Mouse (Mus musculus) heart, postnatal 0 days (tissue): ENCODE measurements around the gene Hormad2. TPM values are rescaled to one million over a fixed set of nuclear protein-coding genes. Genes with fewer than 3 reads are reported as not detected.

Experiments
- ATAC-seq: fragments of 200-750 bp; cut with Nextera tagmentation; 2 replicates; pipeline ENCODE4 v1.8.0; 2017; ENCODE audit warnings: low read depth, moderate number of reproducible peaks, moderate library complexity; ENCODE audit not compliant: insufficient read depth
- DNase-seq: peaks from one replicate; pipeline ENCODE4 v3.0.0-alpha.2; 2016; ENCODE audit warnings: low spot score
- H3K27ac ChIP-seq: fragments of 300-500 bp; sonication (generic); 2 replicates; pipeline ENCODE4 v1.5.1; 2014; ENCODE audit warnings: low read depth, mild to moderate bottlenecking
- H3K27me3 ChIP-seq: fragments of 300-500 bp; sonication (generic); 2 replicates; pipeline ENCODE4 v1.6.1; 2014; ENCODE audit warnings: low read length, mixed read lengths; ENCODE audit not compliant: control insufficient read depth, insufficient read depth
- H3K36me3 ChIP-seq: fragments of 300-500 bp; sonication (generic); replicated peaks from 2 replicates; pipeline ENCODE4 v1.6.1; 2014; ENCODE audit warnings: low read length, mixed read lengths; ENCODE audit not compliant: control insufficient read depth, insufficient read depth
- H3K4me1 ChIP-seq: fragments of 300-500 bp; sonication (generic); 2 replicates; pipeline ENCODE4 v1.6.1; 2014; ENCODE audit warnings: antibody characterized with exemption; ENCODE audit not compliant: control insufficient read depth, insufficient read depth
- H3K4me2 ChIP-seq: fragments of 300-500 bp; sonication (generic); 2 replicates; pipeline ENCODE4 v1.6.1; 2014; ENCODE audit warnings: low read depth, mild to moderate bottlenecking, low read length, moderate library complexity
- H3K4me3 ChIP-seq: fragments of 300-500 bp; sonication (generic); 2 replicates; pipeline ENCODE4 v1.5.1; 2014; ENCODE audit warnings: low read depth, low read length
- H3K9ac ChIP-seq: fragments of 300-500 bp; sonication (generic); replicated peaks from 2 replicates; pipeline ENCODE4 v1.6.1; 2014; ENCODE audit warnings: low read depth, low read length, mixed read lengths
- H3K9me3 ChIP-seq: fragments of 300-500 bp; sonication (generic); replicated peaks from 2 replicates; pipeline ENCODE4 v1.6.1; 2016; ENCODE audit warnings: low read length; ENCODE audit not compliant: control insufficient read depth
- CTCF ChIP-seq: IDR thresholded peaks from 2 replicates; pipeline ENCODE4 v1.5.1; 2016; ENCODE audit warnings: antibody characterized with exemption, control low read depth, low read depth
- EP300 ChIP-seq: IDR thresholded peaks from 2 replicates; pipeline ENCODE4 v1.6.1; 2016; ENCODE audit warnings: antibody characterized with exemption, low read depth
- WGBS: fragments of 180-500 bp; shearing (Covaris S2); extraction: QIAGEN DNeasy Blood & Tissue Kit; methylation state at CpG from one replicate; pipeline ENCODE4 v1.1.7; 2014; 5-methylcytosine and 5-hydroxymethylcytosine counted together
- polyA plus RNA-seq: library from polyadenylated mRNA; unstranded; fragments of >200 nt; fragmentation: Nextera tagmentation; extraction: Ambion mirVana; gene quantifications from 2 replicates; pipeline ENCODE4 v1.2.1, GENCODE M21; 2015
- total RNA-seq: library from RNA; depleted of rRNA; stranded (reverse); fragments of >200 nt; gene quantifications from 2 replicates; pipeline ENCODE4 v1.2.3, GENCODE M21; 2014; ENCODE audit warnings: low replicate concordance

Hormad2 gene
- total and polyA plus RNA-seq, 2 experiments from 2014 or later: not detected

DNA sequence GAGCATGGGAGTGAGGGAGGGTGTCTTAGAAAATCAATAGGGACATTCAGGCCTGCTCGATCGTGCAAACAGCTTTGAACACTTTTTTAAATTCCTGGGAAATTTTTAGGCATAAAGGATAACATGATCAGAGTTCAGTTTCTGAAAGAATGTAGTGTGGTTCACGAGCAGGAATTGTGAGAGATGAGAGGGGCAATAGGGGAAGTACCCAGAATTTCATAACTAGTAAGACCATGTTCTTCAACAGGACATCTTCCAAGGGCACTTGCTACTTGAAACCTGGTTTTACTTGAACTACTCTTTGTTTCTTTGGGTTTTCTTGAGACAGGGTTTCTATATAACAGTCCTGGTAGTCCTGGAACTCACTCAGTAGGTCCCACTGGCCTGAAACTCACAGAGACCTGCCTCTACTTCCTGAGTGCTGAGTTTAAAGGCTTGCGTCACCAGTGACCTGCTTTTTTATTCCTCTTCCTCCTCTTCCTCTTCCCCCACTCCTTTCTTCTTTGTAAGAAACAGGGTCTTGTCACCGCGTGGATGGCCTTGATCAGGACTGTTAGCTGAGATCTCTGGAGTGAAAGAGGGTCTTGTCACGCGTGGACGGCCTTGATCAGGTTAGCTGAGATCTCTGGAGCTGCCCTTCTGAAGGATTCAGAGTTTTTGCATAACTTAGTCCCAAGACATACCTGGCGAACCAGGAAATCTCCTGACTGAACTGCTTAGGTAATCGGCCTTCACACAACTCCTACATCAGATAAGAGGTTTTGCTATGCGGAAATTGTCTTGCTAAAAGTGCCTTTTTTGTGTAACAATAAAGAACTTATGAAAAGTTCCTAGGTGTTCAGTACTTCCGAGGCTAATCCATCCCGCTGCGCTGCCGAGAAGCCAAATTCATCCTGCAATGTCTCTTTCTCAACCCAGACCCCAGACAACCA lies 18.1 kb downstream of the Hormad2 start:
- no peak for DNase-seq

DNA sequence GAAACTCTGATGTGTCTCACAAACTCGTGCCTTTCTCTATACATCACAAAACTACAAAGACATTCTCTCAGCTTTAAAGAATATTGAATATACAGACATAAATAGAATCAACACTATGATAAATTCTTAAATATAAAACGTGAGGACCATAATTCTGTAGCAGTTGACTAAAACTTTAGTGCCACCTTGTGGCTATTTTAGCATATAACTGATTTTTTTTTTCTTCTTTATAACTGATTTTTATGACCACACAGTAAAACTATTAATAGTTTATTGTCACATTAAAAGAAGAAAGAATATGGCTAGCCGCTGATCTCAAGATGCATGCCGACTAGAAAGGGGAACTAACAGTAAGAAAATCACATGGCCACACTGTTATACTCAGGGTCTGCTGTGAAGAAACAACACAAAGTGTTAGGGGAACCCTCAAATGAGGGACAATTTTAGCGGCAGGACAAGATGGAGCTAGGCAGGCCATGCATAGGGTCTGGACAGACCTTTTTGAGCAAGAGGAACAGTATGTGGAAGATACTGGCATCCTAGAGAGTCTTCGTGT lies 18.9 kb downstream of the Hormad2 start:
- TF ChIP-seq CTCF (peak; percentile 55), EP300 (no peak)
- no peaks in the 10 kb centered on the region for H3K4me1 ChIP-seq
- WGBS: 37% methylated on average over 6 of the region's 6 CpGs
- H3K36me3 ChIP-seq: no peaks in the 10 kb centered on the region
- H3K4me3 ChIP-seq: no peak overlapping the region
- DNase-seq: peak; percentile 73
- no peak overlapping the region for H3K4me2 ChIP-seq
- H3K27me3 ChIP-seq: no peaks in the 10 kb centered on the region
- H3K27ac ChIP-seq: no peak overlapping the region
- H3K9me3 ChIP-seq: no peaks in the 10 kb centered on the region
- ATAC-seq: no peak
- no peak overlapping the region for H3K9ac ChIP-seq

More for the DNA sequence above, 18.1 kb downstream of the Hormad2 start:
- Histone ChIP-seq H3K4me2 (no peak overlapping the region), H3K36me3 (no peaks in the 10 kb centered on the region), H3K27me3 (no peaks in the 10 kb centered on the region), H3K9ac (no peak overlapping the region), H3K4me1 (no peaks in the 10 kb centered on the region), H3K9me3 (no peaks in the 10 kb centered on the region), H3K4me3 (no peak overlapping the region), H3K27ac (no peak overlapping the region)
- 75% methylated on average over 16 of the region's 16 CpGs for WGBS
- no peak for ATAC-seq
- TF ChIP-seq EP300 (no peak), CTCF (no peak)

DNA sequence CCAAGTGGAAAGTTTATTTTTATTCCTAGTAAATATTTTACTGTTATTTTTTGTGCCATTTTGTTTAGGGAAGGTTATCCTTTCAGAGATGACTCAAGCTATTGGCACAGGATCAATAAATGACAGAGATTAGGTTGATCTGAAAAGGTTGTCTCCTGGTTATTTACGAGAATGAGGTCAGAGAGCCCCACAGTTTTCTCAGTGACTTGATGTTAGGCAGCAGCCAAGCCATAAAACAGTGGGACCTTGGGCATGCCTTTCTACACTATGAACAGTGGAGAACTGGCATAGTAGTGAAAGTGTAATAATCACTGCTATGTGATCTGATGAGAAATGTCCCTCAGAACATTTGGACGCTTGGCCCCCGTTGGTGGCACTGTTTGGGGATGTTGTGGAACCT lies 22.9 kb downstream of the Hormad2 start:
- no peak for ATAC-seq
- Histone ChIP-seq H3K27me3 (no peaks in the 10 kb centered on the region), H3K4me2 (no peak overlapping the region), H3K27ac (no peak overlapping the region), H3K4me1 (no peaks in the 10 kb centered on the region), H3K36me3 (no peaks in the 10 kb centered on the region), H3K9ac (no peak overlapping the region), H3K9me3 (no peaks in the 10 kb centered on the region), H3K4me3 (no peak overlapping the region)
- no peak for DNase-seq
- no peak for TF ChIP-seq EP300
- TF ChIP-seq CTCF: no peak
- 78% methylated on average over 3 of the region's 3 CpGs for WGBS

DNA sequence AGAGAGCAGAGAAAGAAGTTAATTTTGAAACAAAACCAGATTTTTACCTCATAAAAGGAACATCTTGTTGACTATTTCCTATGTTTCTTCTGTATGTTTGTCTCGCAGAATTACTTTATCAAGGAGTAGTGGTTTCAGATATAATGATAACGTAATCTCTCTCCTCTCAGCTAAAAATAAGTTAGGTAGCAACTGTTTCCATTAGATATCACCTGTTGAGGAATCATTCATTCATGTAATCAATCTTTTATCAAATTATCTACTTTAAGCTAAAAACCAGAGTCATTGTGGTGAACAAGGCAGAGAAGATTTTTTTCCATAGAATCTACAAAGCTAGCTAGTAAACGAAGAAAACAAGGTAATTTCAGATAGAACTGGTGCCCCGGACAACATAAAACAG lies 28.6 kb downstream of the Hormad2 start:
- TF ChIP-seq CTCF (no peak), EP300 (no peak)
- 82% methylated on average over 4 of the region's 4 CpGs for WGBS
- no peak overlapping the region for H3K4me2 ChIP-seq
- H3K9me3 ChIP-seq: no peaks in the 10 kb centered on the region
- no peak for ATAC-seq
- no peaks in the 10 kb centered on the region for H3K27me3 ChIP-seq
- no peaks in the 10 kb centered on the region for H3K4me1 ChIP-seq
- no peak overlapping the region for H3K27ac ChIP-seq
- H3K36me3 ChIP-seq: no peaks in the 10 kb centered on the region
- H3K9ac ChIP-seq: no peak overlapping the region
- DNase-seq: no peak
- H3K4me3 ChIP-seq: no peak overlapping the region

DNA sequence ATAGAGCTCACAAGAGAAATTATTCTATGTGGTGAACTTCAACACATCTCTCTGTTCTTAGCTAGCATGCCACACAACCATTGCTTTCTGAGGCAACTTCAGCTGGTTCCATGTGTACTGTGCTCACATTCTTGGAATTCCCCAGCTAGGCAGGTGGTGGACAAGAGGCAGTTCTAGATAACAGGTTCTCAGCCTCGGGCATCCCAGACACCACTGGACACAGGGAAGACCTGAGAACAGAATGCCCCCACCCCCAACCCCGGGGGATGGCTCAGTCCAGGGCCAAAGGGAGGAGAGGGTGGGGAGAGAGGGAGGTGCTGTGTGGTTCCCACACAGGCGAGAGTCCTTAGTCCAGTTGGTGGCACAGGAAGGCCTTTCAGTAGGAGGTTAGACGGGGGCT lies 36.6 kb downstream of the Hormad2 start:
- ATAC-seq (no peak), DNase-seq (no peak)
- Histone ChIP-seq H3K4me2 (no peak overlapping the region), H3K9me3 (no peaks in the 10 kb centered on the region), H3K4me3 (no peak overlapping the region), H3K4me1 (no peaks in the 10 kb centered on the region), H3K36me3 (no peaks in the 10 kb centered on the region), H3K9ac (no peak overlapping the region), H3K27ac (no peak overlapping the region), H3K27me3 (no peaks in the 10 kb centered on the region)
- TF ChIP-seq EP300 (no peak), CTCF (no peak)
- 22% methylated on average over 4 of the region's 4 CpGs for WGBS
